Mouse (Mus musculus) embryonic facial prominence, embryonic 10.5 days (tissue): Measurements from ENCODE around the gene Utp4. TPM values are rescaled to one million over a fixed set of nuclear protein-coding genes. Genes with fewer than 3 reads are reported as not detected.
"Not testable (repeated sequence)": the region's sequence is repeated elsewhere in the genome, so short reads cannot be mapped to it uniquely, and the experiment has no call there.

ENCODE experiments used
- DNase-seq: peaks from one replicate; pipeline ENCODE4 v3.0.0-alpha.2; 2017; ENCODE audit warnings: low spot score
- H3K27ac ChIP-seq: fragments of 300-500 bp; sonication (generic); replicated peaks from 2 replicates; pipeline ENCODE4 v1.5.1; 2016; ENCODE audit warnings: mild to moderate bottlenecking
- H3K27me3 ChIP-seq: fragments of 300-500 bp; sonication (generic); replicated peaks from 2 replicates; pipeline ENCODE4 v1.6.1; 2016; ENCODE audit warnings: low read depth, mild to moderate bottlenecking; ENCODE audit not compliant: poor library complexity, severe bottlenecking
- H3K36me3 ChIP-seq: fragments of 300-500 bp; sonication (generic); replicated peaks from 2 replicates; pipeline ENCODE4 v1.6.1; 2016; ENCODE audit warnings: mild to moderate bottlenecking, moderate library complexity
- H3K4me1 ChIP-seq: fragments of 300-500 bp; sonication (generic); 2 replicates; pipeline ENCODE4 v1.6.1; 2016
- H3K4me3 ChIP-seq: fragments of 300-500 bp; sonication (generic); 2 replicates; pipeline ENCODE4 v1.5.1; 2016; ENCODE audit warnings: mild to moderate bottlenecking, moderate library complexity
- H3K9me3 ChIP-seq: fragments of 300-500 bp; sonication (generic); 2 replicates; pipeline ENCODE4 v1.6.1; 2016; ENCODE audit warnings: mild to moderate bottlenecking
- WGBS: fragments of 180-500 bp; shearing (Covaris S2); methylation state at CpG from one replicate; pipeline ENCODE4 v1.1.7; 2016; 5-methylcytosine and 5-hydroxymethylcytosine counted together
- polyA plus RNA-seq: library from polyadenylated mRNA; unstranded; fragments of >200 nt; fragmentation: Nextera tagmentation; extraction: Ambion mirVana; gene quantifications from 2 replicates; pipeline ENCODE4 v1.2.1, GENCODE M21; 2016

The Utp4 gene
- polyA plus RNA-seq, 1 experiment from 2014 or later, result 100 TPM

DNA sequence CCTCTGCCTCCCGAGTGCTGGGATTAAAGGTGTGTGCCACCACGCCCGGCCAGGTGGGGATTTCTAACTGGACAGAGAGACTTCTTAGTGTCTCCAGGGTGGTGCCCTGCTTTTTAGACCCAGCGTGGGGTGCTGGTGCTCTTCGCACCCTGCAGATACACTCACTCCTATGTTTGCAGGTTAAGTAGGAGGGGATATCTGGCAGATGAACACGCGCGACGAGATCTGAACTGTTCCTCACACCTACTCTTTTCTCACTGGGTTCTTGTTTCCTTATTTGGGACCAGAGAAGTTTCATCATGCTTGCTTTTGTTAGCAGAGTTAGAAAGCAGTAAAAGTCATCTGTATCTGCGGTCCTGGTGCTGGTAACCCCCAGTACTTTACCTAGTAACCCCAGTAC, 20.2 kb downstream of the Utp4 start:
- Histone ChIP-seq H3K36me3 (peaks cover 92% of the 10 kb centered on the region), H3K27me3 (no peaks in the 10 kb centered on the region), H3K4me1 (no peaks in the 10 kb centered on the region), H3K27ac (no peak overlapping the region), H3K4me3 (no peak overlapping the region), H3K9me3 (no peaks in the 10 kb centered on the region)
- DNase-seq, result no peak
- 96% methylated on average over 10 of the region's 10 CpGs for WGBS

DNA sequence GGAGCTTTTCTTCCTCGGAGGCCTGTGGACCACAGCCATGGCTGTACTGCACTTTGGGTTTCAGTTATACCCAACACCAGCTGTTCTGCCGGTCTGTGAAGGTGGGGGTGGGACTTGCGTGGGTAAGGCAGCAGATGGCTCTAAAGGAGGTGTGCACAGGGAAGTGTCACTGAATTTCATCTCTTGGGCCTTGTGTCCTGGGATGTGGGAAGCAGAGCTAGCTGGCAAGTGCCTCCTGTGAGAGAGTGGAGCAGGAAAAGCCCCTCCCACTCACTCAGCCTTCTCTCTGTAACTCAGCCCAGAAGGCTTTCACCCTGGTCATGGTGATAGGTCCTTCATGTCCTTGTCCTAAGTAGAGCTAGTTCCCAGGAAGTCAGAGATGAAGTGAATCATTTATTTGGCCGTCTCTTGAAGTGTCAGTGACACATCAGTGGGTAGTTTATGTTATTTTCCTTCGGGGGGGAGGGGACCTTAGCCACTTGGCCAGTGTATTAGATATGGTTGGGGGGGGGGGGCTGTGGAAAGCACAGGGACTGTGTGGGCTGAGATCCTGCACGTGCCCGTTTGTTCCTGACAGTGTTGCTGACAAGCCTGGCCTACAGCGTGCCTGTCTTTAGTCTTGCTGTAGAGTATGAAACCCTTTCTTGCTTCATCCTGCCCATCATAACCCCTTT, 26.4 kb downstream of the Utp4 start:
- no peaks in the 10 kb centered on the region for H3K4me1 ChIP-seq
- no peak for DNase-seq
- no peaks in the 10 kb centered on the region for H3K9me3 ChIP-seq
- peaks cover 99% of the 10 kb centered on the region for H3K36me3 ChIP-seq
- no peak overlapping the region for H3K4me3 ChIP-seq
- H3K27me3 ChIP-seq, result no peaks in the 10 kb centered on the region
- WGBS, result 94% methylated on average over 8 of the region's 8 CpGs
- no peak overlapping the region for H3K27ac ChIP-seq

DNA sequence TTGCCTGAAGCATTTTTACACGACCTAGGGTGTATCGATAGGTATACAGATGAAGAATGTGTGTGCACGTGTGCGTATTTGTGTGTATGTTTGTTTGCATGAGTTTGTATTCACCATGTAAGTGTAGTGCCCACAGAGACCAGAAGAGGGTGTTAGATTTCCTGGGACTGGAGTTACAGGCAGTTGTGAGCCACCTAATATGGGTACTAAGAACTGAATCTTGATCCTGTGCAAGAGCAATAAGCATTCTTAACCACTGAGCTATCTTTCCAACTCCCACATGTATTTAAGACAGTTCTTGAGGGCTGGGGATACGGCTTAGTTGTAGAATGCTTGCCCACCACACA, 26.9 kb downstream of the Utp4 start:
- no peak for DNase-seq
- Histone ChIP-seq H3K4me3 (no peak overlapping the region), H3K27ac (no peak overlapping the region), H3K9me3 (no peaks in the 10 kb centered on the region), H3K4me1 (no peaks in the 10 kb centered on the region), H3K27me3 (no peaks in the 10 kb centered on the region), H3K36me3 (peaks cover 95% of the 10 kb centered on the region)
- whole genome bisulfite sequencing, result 96% methylated on average over 5 of the region's 5 CpGs

DNA sequence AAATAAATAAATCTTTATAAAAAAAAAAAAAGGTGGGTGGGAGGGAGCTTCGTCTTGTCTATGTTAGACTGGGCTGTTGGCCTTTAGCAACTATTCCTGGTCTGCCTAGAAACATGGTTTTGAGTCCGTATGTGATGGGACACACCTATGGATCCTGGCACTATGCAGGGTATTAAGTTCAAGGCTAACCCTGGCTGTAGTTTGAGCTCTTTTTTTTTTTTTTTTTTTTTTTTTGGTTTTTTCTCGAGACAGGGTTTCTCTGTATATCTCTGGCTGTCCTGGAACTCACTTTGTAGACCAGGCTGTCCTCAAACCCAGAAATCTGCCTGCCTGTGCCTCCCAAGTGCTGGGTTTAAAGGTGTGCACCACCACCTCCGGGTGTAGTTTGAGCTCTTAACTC, 30.6 kb downstream of the Utp4 start:
- Histone ChIP-seq H3K4me1 (peaks cover 2% of the 10 kb centered on the region), H3K36me3 (peaks cover 58% of the 10 kb centered on the region), H3K4me3 (no peak overlapping the region), H3K27ac (no peak overlapping the region), H3K9me3 (no peaks in the 10 kb centered on the region), H3K27me3 (no peaks in the 10 kb centered on the region)
- DNase-seq, result no peak
- whole genome bisulfite sequencing, result 88% methylated on average over 4 of the region's 4 CpGs

GRCm38 (mm10) chr8:106924904-106925349, 31.5 kb downstream of the Utp4 start:
- 86% methylated on average over 8 of the region's 8 CpGs for whole genome bisulfite sequencing

GRCm38 (mm10) chr8:106925446-106925845, 32.0 kb downstream of the Utp4 start:
- Histone ChIP-seq H3K27me3 (no peaks in the 10 kb centered on the region), H3K9me3 (no peaks in the 10 kb centered on the region), H3K4me1 (peaks cover 12% of the 10 kb centered on the region), H3K4me3 (no peak overlapping the region), H3K27ac (no peak overlapping the region), H3K36me3 (peaks cover 44% of the 10 kb centered on the region)
- DNase-seq, result no peak
- WGBS, result 90% methylated on average over 4 of the region's 4 CpGs

More at GRCm38 (mm10) chr8:106924904-106925349, 31.5 kb downstream of the Utp4 start:
- Histone ChIP-seq H3K9me3 (no peaks in the 10 kb centered on the region), H3K4me1 (peaks cover 11% of the 10 kb centered on the region), H3K36me3 (peaks cover 49% of the 10 kb centered on the region), H3K27me3 (no peaks in the 10 kb centered on the region), H3K4me3 (no peak overlapping the region), H3K27ac (no peak overlapping the region)
- no peak for DNase-seq

GRCm38 (mm10) chr8:106927247-106927646, 33.8 kb downstream of the Utp4 start:
- WGBS, result 49% methylated on average over 4 of the region's 4 CpGs
- H3K36me3 ChIP-seq, result peaks cover 26% of the 10 kb centered on the region
- peaks cover 7% of the 10 kb centered on the region for H3K27me3 ChIP-seq
- no peak overlapping the region for H3K27ac ChIP-seq
- peak; percentile 45 for DNase-seq
- no peak overlapping the region for H3K4me3 ChIP-seq
- H3K4me1 ChIP-seq, result peaks cover 22% of the 10 kb centered on the region
- H3K9me3 ChIP-seq, result no peaks in the 10 kb centered on the region

DNA sequence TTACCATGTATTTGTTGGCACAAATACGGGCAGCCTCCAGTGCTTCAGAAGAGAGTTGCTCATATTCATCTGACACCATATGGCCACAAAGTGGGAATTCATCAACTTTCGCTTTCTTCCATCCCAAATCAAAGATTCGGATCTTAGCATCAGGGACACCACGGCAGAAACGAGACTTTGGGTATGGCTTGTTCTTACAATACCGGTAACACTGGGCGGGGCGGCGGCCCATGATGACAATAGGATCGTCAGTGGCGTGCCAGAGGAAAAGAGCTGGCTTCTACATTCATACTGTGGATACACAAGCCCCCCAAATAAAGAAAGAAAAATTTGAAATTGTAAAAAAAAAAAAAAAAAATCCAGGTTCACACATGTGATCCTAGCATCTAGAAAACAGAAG, 34.7 kb downstream of the Utp4 start:
- 97% methylated on average over 11 of the region's 11 CpGs for WGBS
- H3K27ac ChIP-seq, DNase-seq, H3K9me3 ChIP-seq, H3K4me3 ChIP-seq: not testable (repeated sequence)
- Histone ChIP-seq H3K27me3 (peaks cover 12% of the 10 kb centered on the region), H3K36me3 (peaks cover 17% of the 10 kb centered on the region), H3K4me1 (peaks cover 29% of the 10 kb centered on the region)

- peaks cover 21% of the 10 kb centered on the region for H3K27me3 ChIP-seq
- DNase-seq, result peak; percentile 24
- no peak overlapping the region for H3K4me3 ChIP-seq
- peak overlapping the region; percentile 55; the same call in 1 of the 2 replicates for H3K27ac ChIP-seq
- peaks cover 6% of the 10 kb centered on the region for H3K36me3 ChIP-seq
- H3K9me3 ChIP-seq, result no peaks in the 10 kb centered on the region
- WGBS, result 41% methylated on average over 6 of the region's 6 CpGs
- peaks cover 29% of the 10 kb centered on the region for H3K4me1 ChIP-seq
These were observed 35.9 kb downstream of the Utp4 start for GRCm38 (mm10) chr8:106929155-106929913.

GRCm38 (mm10) chr8:106929921-106930320, 36.5 kb downstream of the Utp4 start:
- H3K4me3 ChIP-seq, result no peak overlapping the region
- 74% methylated on average over 5 of the region's 5 CpGs for WGBS
- H3K9me3 ChIP-seq, result no peaks in the 10 kb centered on the region
- no peak for DNase-seq
- H3K27me3 ChIP-seq, result peaks cover 23% of the 10 kb centered on the region
- peaks cover under 1% of the 10 kb centered on the region; the same call in 1 of the 2 replicates for H3K36me3 ChIP-seq
- H3K27ac ChIP-seq, result no peak overlapping the region
- peaks cover 30% of the 10 kb centered on the region for H3K4me1 ChIP-seq

DNA sequence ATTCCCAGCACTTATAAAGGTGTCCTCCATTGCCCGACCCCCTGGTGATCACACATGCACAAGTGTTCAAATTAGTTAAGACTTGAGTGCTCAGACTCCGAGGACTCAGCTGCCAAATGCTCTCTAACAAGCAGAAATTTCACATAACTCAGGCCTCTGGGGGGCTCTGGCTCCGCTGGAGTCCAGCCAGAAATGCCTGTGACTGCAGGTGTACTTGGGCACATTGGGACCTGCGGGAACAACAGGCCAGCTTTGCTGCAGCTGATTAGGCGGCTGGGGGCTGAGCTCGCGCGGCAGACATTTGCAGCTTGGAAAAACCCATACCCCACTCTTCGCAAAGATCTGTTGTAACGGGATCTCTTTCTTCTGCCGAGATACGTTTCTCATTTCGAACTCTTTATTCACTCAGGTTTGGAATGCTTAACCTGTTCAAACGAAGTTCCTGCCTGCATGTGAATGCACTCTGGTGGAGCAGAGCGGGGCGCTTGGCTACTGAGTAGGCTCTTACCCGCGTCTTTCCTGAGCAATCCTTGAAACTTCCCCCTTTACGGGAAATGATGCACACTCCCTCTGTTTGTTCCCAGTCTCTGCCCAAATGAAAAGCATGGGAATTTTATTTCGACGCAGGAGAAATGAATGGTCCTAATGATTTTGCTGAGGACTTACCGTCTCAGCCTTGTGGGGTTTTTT, 39.1 kb downstream of the Utp4 start:
- Histone ChIP-seq H3K27ac (peak overlapping the region; percentile 51; the same call in 1 of the 2 replicates), H3K36me3 (no peaks in the 10 kb centered on the region), H3K4me3 (peak overlapping the region; percentile 46), H3K4me1 (peaks cover 44% of the 10 kb centered on the region), H3K9me3 (no peaks in the 10 kb centered on the region), H3K27me3 (peaks cover 23% of the 10 kb centered on the region)
- DNase-seq, result peak; percentile 62
- 14% methylated on average over 22 of the region's 22 CpGs for WGBS

DNA sequence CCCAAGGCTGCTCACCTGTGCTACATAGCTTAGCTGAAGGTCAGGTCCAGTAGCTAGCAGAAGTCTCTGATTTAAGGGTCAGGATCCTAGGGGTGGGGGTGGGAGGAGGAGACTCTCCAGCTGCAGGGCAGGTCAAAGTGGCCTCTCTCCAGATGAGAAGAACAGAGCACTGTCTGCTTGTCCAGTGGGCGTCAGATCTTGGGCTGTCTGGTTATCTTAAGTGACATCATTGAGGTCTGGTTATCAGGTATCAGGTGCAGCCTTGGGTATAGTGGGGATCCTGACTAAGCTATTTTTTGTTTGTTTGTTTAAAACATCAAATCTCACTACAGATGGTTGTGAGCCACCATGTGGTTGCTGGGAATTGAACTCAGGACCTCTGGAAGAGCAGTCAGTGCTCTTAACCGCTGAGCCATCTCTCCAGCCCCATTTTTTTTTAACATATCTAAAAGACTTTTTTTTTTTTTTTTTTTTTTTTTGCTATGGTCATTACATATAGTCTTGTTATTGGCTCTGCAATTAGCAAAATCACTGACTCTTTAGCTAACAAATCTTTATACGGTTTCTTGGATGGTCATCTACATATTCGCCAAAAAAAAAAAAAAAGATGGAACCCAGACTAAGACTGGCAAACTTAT, 40.2 kb downstream of the Utp4 start:
- no peak overlapping the region for H3K4me3 ChIP-seq
- H3K9me3 ChIP-seq, result no peaks in the 10 kb centered on the region
- H3K27ac ChIP-seq, result no peak overlapping the region
- H3K27me3 ChIP-seq, result peaks cover 23% of the 10 kb centered on the region
- 75% methylated on average over 4 of the region's 4 CpGs for WGBS
- H3K36me3 ChIP-seq, result no peaks in the 10 kb centered on the region
- H3K4me1 ChIP-seq, result peaks cover 52% of the 10 kb centered on the region
- no peak for DNase-seq
